9 mouse cellular contexts compared by ENCODE assay signal in the genomic region with DNA sequence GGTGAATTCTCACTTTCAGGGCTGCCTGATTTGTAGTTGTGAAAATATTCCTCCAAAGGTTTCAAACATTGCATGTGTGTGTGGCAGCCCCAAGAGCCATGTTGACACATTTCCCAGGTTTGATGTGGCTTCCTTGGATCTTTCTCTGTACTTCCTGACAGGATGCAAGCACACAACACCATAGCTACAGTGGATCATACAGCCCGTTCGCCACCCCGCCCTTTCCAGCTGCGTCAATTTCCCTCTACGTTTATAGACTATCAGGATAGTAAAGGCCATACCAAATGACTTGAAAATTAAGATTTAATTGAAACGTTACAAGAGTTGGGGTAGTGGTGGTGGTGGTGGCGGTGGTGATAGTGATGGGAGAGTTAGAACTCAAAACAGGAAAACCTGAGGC. TPM values are rescaled to one million over a fixed set of nuclear protein-coding genes. Genes with fewer than 3 reads are reported as not detected.
DNase-seq lines count a peak whose midpoint lies in the region; ATAC-seq and TF ChIP-seq lines count a peak whose summit lies in the region.
"Had no signal": no experiment of that assay in that cellular context is flagged by ENCODE, and none has a peak within 500 bp of the region (broad histone marks: within the 10 kb centered on the region; RNA-seq: fewer than 3 reads in every experiment).

No protein-coding gene starts in this region.

- peak; percentile 90 for DNase-seq in heart, adult 11 months
- peak; percentile 55 for DNase-seq in liver, adult 2 months (ENCODE audit: extremely low read depth, low read depth, low spot score)
- DNase-seq in liver, result no peak
- DNase-seq in embryonic facial prominence, embryonic 10.5 days (ENCODE audit: low spot score), result no peak
- DNase-seq in layer of hippocampus, adult 8-10 months (ENCODE audit: low spot score in 2 of 2), result no peak
- no peak for DNase-seq in cerebellum, postnatal 25 days

- peaks cover 26% of the 10 kb centered on the region for H3K4me1 ChIP-seq in heart, embryonic 11.5 days (ENCODE audit: control insufficient read depth, insufficient read depth, low read length)
- H3K4me1 ChIP-seq in liver, adult 2 months (ENCODE audit: control insufficient read depth, insufficient read depth, low read length), result 0 out of 2 replicates have a peak, but pooled peaks cover 1% of the 10 kb centered on the region
- peaks cover 52% of the 10 kb centered on the region for H3K4me1 ChIP-seq in embryonic facial prominence, embryonic 10.5 days
- H3K4me1 ChIP-seq in limb, embryonic 13.5 days, result peaks cover 36% of the 10 kb centered on the region

- H3K27ac ChIP-seq in heart, embryonic 11.5 days (ENCODE audit: low read depth, low read length), result no peak overlapping the region
- H3K27ac ChIP-seq in liver, adult 2 months (replicated peaks; ENCODE audit: insufficient read depth, low read depth, low read length), result peak overlapping the region; percentile 63
- no peak overlapping the region for H3K27ac ChIP-seq in embryonic facial prominence, embryonic 10.5 days (replicated peaks)
- no peak overlapping the region for H3K27ac ChIP-seq in limb, embryonic 13.5 days
- H3K27ac ChIP-seq: midbrain, embryonic 12.5 days had no signal

- ATAC-seq in heart, embryonic 11.5 days (replicated peaks; ENCODE audit: insufficient number of reproducible peaks, low FRiP score, low TSS enrichment), result no peak
- no peak for ATAC-seq in limb, embryonic 13.5 days (ENCODE audit: low FRiP score, low read depth)

- no peak overlapping the region for H3K9ac ChIP-seq in heart, embryonic 11.5 days (ENCODE audit: low read depth, low read length)
- no peak overlapping the region for H3K9ac ChIP-seq in liver, adult 2 months (ENCODE audit: low read depth, low read length)
- no peak overlapping the region for H3K9ac ChIP-seq in limb, embryonic 13.5 days

- no peaks in the 10 kb centered on the region for H3K9me3 ChIP-seq in heart, embryonic 11.5 days (replicated peaks; ENCODE audit: control insufficient read depth, low read length)
- no peaks in the 10 kb centered on the region for H3K9me3 ChIP-seq in embryonic facial prominence, embryonic 10.5 days
- H3K9me3 ChIP-seq in limb, embryonic 13.5 days, result no peaks in the 10 kb centered on the region
- H3K9me3 ChIP-seq: midbrain, embryonic 12.5 days had no signal

- H3K79me2 ChIP-seq in liver, adult 2 months (ENCODE audit: control insufficient read depth, insufficient read depth, low read length), result peaks cover 13% of the 10 kb centered on the region; the same call in 1 of the 2 replicates

- no peak for TF ChIP-seq CTCF in liver, adult 2 months (IDR thresholded peaks at IDR 0.05; ENCODE audit: low read depth, low read length)

- no peaks in the 10 kb centered on the region for H3K36me3 ChIP-seq in heart, embryonic 11.5 days (ENCODE audit: control insufficient read depth, insufficient read depth, low read length)
- peaks cover 6% of the 10 kb centered on the region; the same call in 1 of the 2 replicates for H3K36me3 ChIP-seq in liver, adult 2 months (ENCODE audit: control insufficient read depth, insufficient read depth, low read length)
- no peaks in the 10 kb centered on the region for H3K36me3 ChIP-seq in embryonic facial prominence, embryonic 10.5 days (replicated peaks)
- no peaks in the 10 kb centered on the region for H3K36me3 ChIP-seq in limb, embryonic 13.5 days
- H3K36me3 ChIP-seq: midbrain, embryonic 12.5 days had no signal

- 64% methylated on average over 7 of the region's 7 CpGs for WGBS in heart, embryonic 11.5 days (ENCODE audit: insufficient replicate concordance)
- WGBS in liver, adult 2 months, result 34% methylated on average over 7 of the region's 7 CpGs
- WGBS in embryonic facial prominence, embryonic 10.5 days, result 72% methylated on average over 7 of the region's 7 CpGs
- WGBS in limb, embryonic 13.5 days, result 57% methylated on average over 7 of the region's 7 CpGs

- H3K27me3 ChIP-seq in heart, embryonic 11.5 days (ENCODE audit: control insufficient read depth, insufficient read depth, low read length), result no peaks in the 10 kb centered on the region
- no peaks in the 10 kb centered on the region for H3K27me3 ChIP-seq in liver, adult 2 months (ENCODE audit: control insufficient read depth, insufficient read depth, low read length)
- H3K27me3 ChIP-seq in embryonic facial prominence, embryonic 10.5 days (replicated peaks; ENCODE audit: low read depth, poor library complexity, severe bottlenecking), result no peaks in the 10 kb centered on the region
- no peaks in the 10 kb centered on the region for H3K27me3 ChIP-seq in limb, embryonic 13.5 days

- TF ChIP-seq POLR2A in liver, adult 2 months (IDR thresholded peaks at IDR 0.05; ENCODE audit: extremely low read depth, insufficient read depth, low read length), result no peak

- no peak overlapping the region for H3K4me3 ChIP-seq in heart, embryonic 11.5 days (ENCODE audit: low read depth, low read length)
- H3K4me3 ChIP-seq in liver, adult 2 months (ENCODE audit: insufficient read depth, low read depth, low read length), result no peak overlapping the region
- H3K4me3 ChIP-seq in embryonic facial prominence, embryonic 10.5 days, result 0 out of 2 replicates have a peak overlapping the region, but pooled peaks have one; percentile 89
- peak overlapping the region; percentile 80; the same call in 1 of the 2 replicates for H3K4me3 ChIP-seq in limb, embryonic 13.5 days
- H3K4me3 ChIP-seq: midbrain, embryonic 12.5 days had no signal

- H3K4me2 ChIP-seq in heart, embryonic 11.5 days, result no peak overlapping the region; the same call in 1 of the 2 replicates
- peak overlapping the region; percentile 80 for H3K4me2 ChIP-seq in limb, embryonic 13.5 days (replicated peaks)

RNA-seq across cellular contexts. Expression of gene Phlda1, which starts 3.9 kb away (rescaled TPM):
- polyA plus RNA-seq in heart, embryonic 11.5 days (2014; fragmentation: Nextera tagmentation; extraction: Ambion mirVana), result 20.9 and 22.2 TPM in 2 replicates
- 11.2 and 11.5 TPM in 2 replicates for total RNA-seq in liver, adult 2 months (2014; rRNA removed)
- 30.2 and 51.0 TPM in 2 replicates for polyA plus RNA-seq in liver, adult 2 months (2012; rRNA removed)
- 34.0 and 38.4 TPM in 2 replicates for polyA plus RNA-seq in embryonic facial prominence, embryonic 10.5 days (2016; fragmentation: Nextera tagmentation; extraction: Ambion mirVana)
- polyA plus RNA-seq in limb, embryonic 13.5 days (2015; fragmentation: Nextera tagmentation; extraction: Ambion mirVana), result 42.2 and 43.9 TPM in 2 replicates
- total RNA-seq in layer of hippocampus, adult 8-10 months (2022), result 10 to 100 TPM; 18.7 to 22.0 (median 20.2) TPM

RNA-seq across cellular contexts. Expression of gene Nap1l1, which starts 37.0 kb away (rescaled TPM):
- polyA plus RNA-seq in heart, embryonic 11.5 days (2014; fragmentation: Nextera tagmentation; extraction: Ambion mirVana), result 202 and 207 TPM in 2 replicates
- total RNA-seq in liver, adult 2 months (2014; rRNA removed), result 22.8 and 27.8 TPM in 2 replicates
- polyA plus RNA-seq in liver, adult 2 months (2012; rRNA removed), result 3.7 TPM in 2 replicates
- polyA plus RNA-seq in embryonic facial prominence, embryonic 10.5 days (2016; fragmentation: Nextera tagmentation; extraction: Ambion mirVana), result 367 and 371 TPM in 2 replicates
- polyA plus RNA-seq in limb, embryonic 13.5 days (2015; fragmentation: Nextera tagmentation; extraction: Ambion mirVana), result 283 and 285 TPM in 2 replicates
- 100 to 1,000 TPM; 154 to 164 (median 156) TPM for total RNA-seq in layer of hippocampus, adult 8-10 months (2022)

Comparison
In these comparisons a context has a peak if more than half of its experiments do, and no peak if none do; other contexts are left out.
1. DNase-seq: peak in heart, adult 11 months (single experiment) and liver, adult 2 months (single experiment); none in liver (single experiment), embryonic facial prominence, embryonic 10.5 days (single experiment), layer of hippocampus, adult 8-10 months (0 of 2) and cerebellum, postnatal 25 days (0 of 2).
2. H3K4me3 ChIP-seq: peak in embryonic facial prominence, embryonic 10.5 days (single experiment) and limb, embryonic 13.5 days (single experiment); none in heart, embryonic 11.5 days (single experiment) and liver, adult 2 months (single experiment).
3. RNA of gene Nap1l1, which starts 37.0 kb away (polyA plus RNA-seq): 367 to 371 TPM in embryonic facial prominence, embryonic 10.5 days, 283 to 285 TPM in limb, embryonic 13.5 days and 202 to 207 TPM in heart, embryonic 11.5 days; 3.7 TPM in liver, adult 2 months; every median in the first group is over 10 times any median in the second.